Mouse (Mus musculus): ENCODE results near the gene Gltp.

DNA sequence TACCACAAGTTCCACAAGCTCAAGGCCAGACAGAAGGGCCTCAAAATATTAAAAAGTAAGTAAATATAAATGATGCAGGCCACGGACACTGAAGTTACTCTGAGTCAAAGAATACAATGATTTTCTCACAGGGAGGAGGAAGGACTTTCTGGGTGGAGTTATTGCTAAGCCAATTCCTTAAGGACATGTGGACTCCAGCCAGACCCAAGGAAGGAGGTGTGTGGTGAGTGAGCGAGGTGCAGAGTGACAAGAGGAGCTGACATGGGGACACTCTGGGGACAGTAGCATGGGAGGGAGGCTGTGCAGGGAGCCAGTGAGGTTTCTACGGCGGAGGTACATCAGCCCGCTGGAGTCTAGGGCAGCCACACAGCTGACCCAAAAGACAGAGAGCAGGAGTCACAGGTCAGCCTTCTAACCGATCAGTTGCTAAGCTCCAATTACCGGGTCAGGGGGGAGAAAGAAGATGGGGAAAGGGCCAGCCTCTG, 4.0 kb downstream of the Gltp start:
- TF ChIP-seq POLR2A (IDR thresholded peaks at IDR 0.05; ENCODE audit: insufficient read depth, low read length) (no peak), EP300 (IDR thresholded peaks at IDR 0.05; ENCODE audit: insufficient read depth, low read depth, low read length) (no peak)
